Mouse (Mus musculus) MEL (cell line): ENCODE measurements around the gene Rars. TPM values are rescaled to one million over a fixed set of nuclear protein-coding genes. Genes with fewer than 3 reads are reported as not detected.
"Not testable (repeated sequence)": the region's sequence is repeated elsewhere in the genome, so short reads cannot be mapped to it uniquely, and the experiment has no call there.

ENCODE experiments used
- DNase-seq: peaks from one replicate; pipeline ENCODE4 v3.0.0; 2011; ENCODE audit warnings: low read depth, low spot score
- H3K27ac ChIP-seq: 2 replicates; pipeline ENCODE4 v1.5.1; 2012; ENCODE audit warnings: low read depth, mild to moderate bottlenecking, control low read depth, low read length, moderate library complexity; ENCODE audit not compliant: control insufficient read depth
- H3K27me3 ChIP-seq, 2 experiments: fragments of 150-350 bp in 1 of 2; sonication (generic) in 1 of 2; 2 replicates each; pipeline ENCODE4 v1.6.1; 2012; ENCODE audit warnings: low read length in 2 of 2, mild to moderate bottlenecking in 2 of 2, improper control_type of control experiment in 1 of 2, moderate library complexity in 1 of 2; ENCODE audit not compliant: insufficient read depth in 2 of 2, control insufficient read depth in 1 of 2
- H3K36me3 ChIP-seq, 2 experiments: 2 replicates each; pipeline ENCODE4 v1.6.1; 2012 to 2014; ENCODE audit warnings: low read length in 2 of 2, improper control_type of control experiment in 1 of 2, inconsistent platforms in 1 of 2, mild to moderate bottlenecking in 1 of 2; ENCODE audit not compliant: insufficient read depth in 2 of 2, control insufficient read depth in 1 of 2
- H3K4me1 ChIP-seq, 2 experiments: fragments of 150-350 bp in 1 of 2; sonication (generic) in 1 of 2; 2 replicates each; pipeline ENCODE4 v1.6.1; 2012; ENCODE audit warnings: low read length in 2 of 2, improper control_type of control experiment in 1 of 2, mild to moderate bottlenecking in 1 of 2; ENCODE audit not compliant: insufficient read depth in 2 of 2, control insufficient read depth in 1 of 2
- H3K4me3 ChIP-seq, 2 experiments: fragments of 150-350 bp in 1 of 2; sonication (generic) in 1 of 2; 2 replicates each; pipeline ENCODE4 v1.5.1; 2012; ENCODE audit warnings: low read depth in 2 of 2, low read length in 2 of 2, mild to moderate bottlenecking in 2 of 2, moderate library complexity in 2 of 2, control low read depth in 1 of 2, improper control_type of control experiment in 1 of 2; ENCODE audit not compliant: control insufficient read depth in 1 of 2, insufficient read depth in 1 of 2
- H3K79me2 ChIP-seq: 2 replicates; pipeline ENCODE4 v1.6.1; 2012; ENCODE audit warnings: mild to moderate bottlenecking, low read length, moderate library complexity; ENCODE audit not compliant: control insufficient read depth, poor library complexity, insufficient read depth
- H3K9ac ChIP-seq: 2 replicates; pipeline ENCODE4 v1.6.1; 2012; ENCODE audit warnings: low read depth, mild to moderate bottlenecking, control low read depth, low read length, moderate library complexity; ENCODE audit not compliant: control insufficient read depth, poor library complexity, severe bottlenecking
- H3K9me3 ChIP-seq: fragments of 150-350 bp; sonication (generic); replicated peaks from 2 replicates; pipeline ENCODE4 v1.6.1; 2012; ENCODE audit warnings: mild to moderate bottlenecking, low read length, improper control_type of control experiment, moderate library complexity; ENCODE audit not compliant: insufficient read depth
- BHLHE40 ChIP-seq: IDR thresholded peaks from 2 replicates; pipeline ENCODE4 v1.6.1; 2012; ENCODE audit warnings: low read depth, mild to moderate bottlenecking, inconsistent platforms, low read length, improper control_type of control experiment, borderline replicate concordance
- CHD1 ChIP-seq: IDR thresholded peaks from 2 replicates; pipeline ENCODE4 v1.6.1; 2012; ENCODE audit warnings: low read depth, mild to moderate bottlenecking, inconsistent platforms, low read length, improper control_type of control experiment
- CTCF ChIP-seq, 3 experiments: IDR thresholded peaks in 2 of 3; conservative IDR thresholded peaks in 1 of 3; 2 replicates each; pipeline ENCODE4 v1.5.1; 2011 to 2012; ENCODE audit warnings: low read length in 3 of 3, low read depth in 2 of 3, mild to moderate bottlenecking in 2 of 3, improper control_type of control experiment in 1 of 3, inconsistent platforms in 1 of 3, mixed read lengths in 1 of 3, moderate library complexity in 1 of 3; ENCODE audit not compliant: control insufficient read depth in 1 of 3, insufficient read depth in 1 of 3, poor library complexity in 1 of 3, severe bottlenecking in 1 of 3
- EP300 ChIP-seq, 2 experiments: IDR thresholded peaks; 2 replicates each; pipeline ENCODE4 v1.6.1; 2011; ENCODE audit warnings: improper control_type of control experiment in 2 of 2, low read length in 2 of 2, low read depth in 1 of 2, mild to moderate bottlenecking in 1 of 2
- GABPA ChIP-seq: IDR thresholded peaks from 2 replicates; pipeline ENCODE4 v1.6.1; 2012; ENCODE audit warnings: low read depth, mild to moderate bottlenecking, inconsistent platforms, low read length, improper control_type of control experiment, moderate library complexity
- GATA1 ChIP-seq: IDR thresholded peaks from 2 replicates; pipeline ENCODE4 v1.6.1; 2011; ENCODE audit warnings: low read depth, low read length, improper control_type of control experiment
- JUND ChIP-seq: IDR thresholded peaks from 2 replicates; pipeline ENCODE4 v1.6.1; 2011; ENCODE audit warnings: low read depth, mild to moderate bottlenecking, improper control_type of control experiment, low read length
- KAT2A ChIP-seq: conservative IDR thresholded peaks from 2 replicates; pipeline ENCODE4 v1.6.1; 2012; ENCODE audit warnings: low read depth, low read length, improper control_type of control experiment, inconsistent platforms
- MAFK ChIP-seq: IDR thresholded peaks from 2 replicates; pipeline ENCODE4 v1.6.1; 2011; ENCODE audit warnings: low read depth, mild to moderate bottlenecking, low read length, improper control_type of control experiment, borderline replicate concordance
- MAZ ChIP-seq: IDR thresholded peaks from 2 replicates; pipeline ENCODE4 v1.6.1; 2012; ENCODE audit warnings: low read depth, mild to moderate bottlenecking, inconsistent platforms, low read length, improper control_type of control experiment
- MEF2A ChIP-seq: IDR thresholded peaks from 2 replicates; pipeline ENCODE4 v1.6.1; 2014; ENCODE audit warnings: low read depth, mild to moderate bottlenecking, inconsistent platforms, low read length, improper control_type of control experiment; ENCODE audit not compliant: poor library complexity, insufficient replicate concordance, severe bottlenecking; ENCODE audit errors: extremely low read depth
- MYB ChIP-seq: IDR thresholded peaks from 2 replicates; pipeline ENCODE4 v1.6.1; 2011; ENCODE audit warnings: mild to moderate bottlenecking, low read depth, low read length, improper control_type of control experiment
- MYC ChIP-seq: IDR thresholded peaks from 2 replicates; pipeline ENCODE4 v1.6.1; 2011; ENCODE audit warnings: low read depth, mild to moderate bottlenecking, low read length, improper control_type of control experiment, moderate library complexity
- POLR2A ChIP-seq, 2 experiments: IDR thresholded peaks; 2 replicates each; pipeline ENCODE4 v1.6.1; 2011 to 2012; ENCODE audit warnings: low read length in 2 of 2, mild to moderate bottlenecking in 2 of 2, control low read depth in 1 of 2, improper control_type of control experiment in 1 of 2, low read depth in 1 of 2, moderate library complexity in 1 of 2; ENCODE audit not compliant: control insufficient read depth in 1 of 2, insufficient read depth in 1 of 2, poor library complexity in 1 of 2
- POLR2AphosphoS5 ChIP-seq: IDR thresholded peaks from 2 replicates; pipeline ENCODE4 v1.6.1; 2012; ENCODE audit warnings: low read depth, borderline replicate concordance, mild to moderate bottlenecking, inconsistent platforms, low read length, moderate library complexity, mixed read lengths
- RAD21 ChIP-seq: IDR thresholded peaks from 2 replicates; pipeline ENCODE4 v1.6.1; 2011; ENCODE audit warnings: mild to moderate bottlenecking, low read depth, low read length, improper control_type of control experiment
- RCOR1 ChIP-seq: IDR thresholded peaks from 2 replicates; pipeline ENCODE4 v1.6.1; 2012; ENCODE audit warnings: low read depth, mild to moderate bottlenecking, inconsistent platforms, low read length, improper control_type of control experiment
- SIN3A ChIP-seq: IDR thresholded peaks from 2 replicates; pipeline ENCODE4 v1.6.1; 2012; ENCODE audit warnings: low read length, improper control_type of control experiment, inconsistent platforms
- SMC3 ChIP-seq: IDR thresholded peaks from 2 replicates; pipeline ENCODE4 v1.6.1; 2011; ENCODE audit warnings: low read depth, low read length, improper control_type of control experiment
- UBTF ChIP-seq: IDR thresholded peaks from 2 replicates; pipeline ENCODE4 v1.6.1; 2012; ENCODE audit warnings: low read depth, mild to moderate bottlenecking, inconsistent platforms, low read length, improper control_type of control experiment, moderate library complexity, borderline replicate concordance; ENCODE audit not compliant: insufficient read depth
- USF1 ChIP-seq: IDR thresholded peaks from 2 replicates; pipeline ENCODE4 v1.6.1; 2014; ENCODE audit warnings: low read depth, mild to moderate bottlenecking, inconsistent platforms, low read length, improper control_type of control experiment, moderate library complexity
- USF2 ChIP-seq, 2 experiments: IDR thresholded peaks; 2 replicates each; pipeline ENCODE4 v1.6.1; 2011 to 2012; ENCODE audit warnings: improper control_type of control experiment in 2 of 2, low read length in 2 of 2, borderline replicate concordance in 1 of 2, inconsistent platforms in 1 of 2, low read depth in 1 of 2, mild to moderate bottlenecking in 1 of 2; ENCODE audit not compliant: insufficient read depth in 1 of 2
- ZMIZ1 ChIP-seq: IDR thresholded peaks from 2 replicates; pipeline ENCODE4 v1.6.1; 2012; ENCODE audit warnings: low read depth, mild to moderate bottlenecking, inconsistent platforms, low read length, improper control_type of control experiment, moderate library complexity
- ZNF384 ChIP-seq: IDR thresholded peaks from 2 replicates; pipeline ENCODE4 v1.6.1; 2012; ENCODE audit warnings: low read depth, mild to moderate bottlenecking, inconsistent platforms, low read length, improper control_type of control experiment
- polyA plus RNA-seq, 2 experiments: library from polyadenylated mRNA; stranded (reverse) in 1 of 2; unstranded in 1 of 2; fragments of >175 nt in 1 of 2; fragments of >200 nt in 1 of 2; gene quantifications; 2 replicates each; pipeline versions ENCODE4 v1.2.1 to v1.2.4; 2012; ENCODE audit warnings: low replicate concordance in 2 of 2, low read depth in 1 of 2; ENCODE audit not compliant: insufficient read length in 2 of 2, insufficient read depth in 1 of 2, missing spikeins in 1 of 2
- total RNA-seq: library from RNA; depleted of rRNA; stranded (reverse); fragments of 300-350 nt; gene quantifications from 2 replicates; pipeline ENCODE4 v1.2.3, GENCODE M21; 2012

Gene Rars
- total and polyA plus RNA-seq, 3 experiments: 193 to 396 (median 251) TPM

DNA sequence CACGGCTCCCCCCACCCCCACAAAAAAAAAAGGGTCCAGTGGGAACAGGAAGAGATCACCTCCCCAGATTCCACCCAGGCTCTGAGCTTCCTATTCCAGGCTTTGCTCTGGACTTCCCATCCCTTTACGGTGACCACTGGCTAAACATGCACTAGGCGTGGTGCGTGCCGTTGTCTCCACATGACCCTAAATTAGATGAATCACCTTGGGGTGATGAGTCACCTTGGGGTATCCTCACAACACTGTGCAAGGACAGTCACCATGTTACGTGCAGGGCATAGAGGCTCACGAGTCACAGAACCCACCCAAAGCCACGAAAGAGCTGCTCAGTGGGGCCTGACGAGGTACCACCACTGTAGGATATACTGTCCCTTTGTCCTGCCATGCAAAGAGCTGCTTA lies 10.0 kb upstream of the Rars start:
- no peaks in the 10 kb centered on the region for H3K79me2 ChIP-seq
- no peaks in the 10 kb centered on the region for H3K36me3 ChIP-seq
- no peak for DNase-seq
- peaks cover 0 to 6% of the 10 kb centered on the region in 2 experiments; a peak in 1 of 4 replicates for H3K4me1 ChIP-seq
- H3K4me3 ChIP-seq: no peak overlapping the region
- H3K27me3 ChIP-seq: peaks cover 0 to 2% of the 10 kb centered on the region in 2 experiments; a peak in 2 of 4 replicates
- TF ChIP-seq ZMIZ1: no peak
- TF ChIP-seq MAZ: no peak
- no peak for TF ChIP-seq KAT2A
- no peak for TF ChIP-seq CHD1
- no peak for TF ChIP-seq RCOR1
- no peak for TF ChIP-seq POLR2AphosphoS5
- TF ChIP-seq EP300 (IDR thresholded peaks at IDR 0.05; ENCODE audit: low read depth in 1 of 2, low read length in 2 of 2): no peak
- TF ChIP-seq CTCF (IDR thresholded peaks at IDR 0.05 in 2 of 3, conservative IDR thresholded peaks at IDR 0.05 in 1 of 3; ENCODE audit: control insufficient read depth in 1 of 3, insufficient read depth in 1 of 3, low read depth in 2 of 3, low read length in 3 of 3, poor library complexity in 1 of 3, severe bottlenecking in 1 of 3): no peak
- TF ChIP-seq BHLHE40: no peak
- TF ChIP-seq USF2 (IDR thresholded peaks at IDR 0.05; ENCODE audit: borderline replicate concordance in 1 of 2, insufficient read depth in 1 of 2, low read depth in 1 of 2, low read length in 2 of 2): no peak
- no peak for TF ChIP-seq SIN3A
- TF ChIP-seq MEF2A: no peak
- TF ChIP-seq SMC3: no peak
- TF ChIP-seq, all 39 proteins: peak for 0
- Histone ChIP-seq H3K27ac (no peak overlapping the region), H3K9me3 (no peaks in the 10 kb centered on the region), H3K9ac (no peak overlapping the region)

DNA sequence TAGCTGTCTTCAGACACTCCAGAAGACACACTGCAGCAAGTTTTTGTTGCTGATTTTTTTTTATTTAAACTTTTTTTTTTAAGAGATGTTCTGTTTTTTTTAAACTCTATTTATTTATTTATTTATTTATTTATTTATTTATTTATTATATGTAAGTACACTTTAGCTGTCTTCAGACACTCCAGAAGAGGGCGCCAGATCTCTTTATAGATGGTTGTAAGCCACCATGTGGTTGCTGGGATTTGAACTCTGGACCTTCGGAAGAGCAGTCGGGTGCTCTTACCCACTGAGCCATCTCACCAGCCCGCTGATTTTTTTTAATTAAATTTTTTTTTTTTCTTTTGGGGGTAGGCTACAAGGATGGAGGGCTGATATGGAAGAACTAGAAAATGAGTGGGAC lies 8.3 kb upstream of the Rars start:
- H3K79me2 ChIP-seq, H3K4me3 ChIP-seq: not testable (repeated sequence)
- peak; percentile 64 for DNase-seq

DNA sequence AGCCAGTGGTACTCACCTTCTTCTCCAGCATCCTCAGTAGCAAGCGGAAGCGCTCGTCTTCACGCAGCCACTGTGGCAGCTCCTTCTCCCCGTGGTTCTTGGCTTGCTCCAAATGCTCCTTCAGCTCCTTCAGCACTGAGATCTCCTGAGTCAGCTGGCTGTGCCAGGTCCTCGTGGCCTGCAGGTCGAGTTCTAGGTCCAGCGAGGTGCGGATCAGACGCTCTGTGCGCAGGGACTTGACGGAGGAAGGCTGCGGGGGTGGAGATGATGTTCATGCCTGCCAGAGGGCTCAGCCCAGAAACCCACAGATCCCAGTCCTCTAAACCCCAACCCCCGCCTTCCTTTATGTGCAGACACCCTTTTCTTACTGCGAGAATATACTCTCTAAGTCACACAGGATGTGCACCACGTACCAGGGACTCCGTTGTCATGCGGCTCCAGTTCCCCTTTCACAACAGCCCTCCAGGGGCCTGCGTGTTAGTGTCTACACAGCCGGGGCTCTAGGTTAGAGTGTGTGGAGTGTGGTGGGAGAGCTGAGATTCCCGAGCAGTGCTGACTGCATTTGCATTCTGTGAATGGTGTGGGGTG lies 7.5 kb upstream of the Rars start:
- peak overlapping the region; percentile 12; the same call in 1 of the 2 replicates for H3K27ac ChIP-seq
- H3K4me1 ChIP-seq: peaks cover 4 to 11% of the 10 kb centered on the region in 2 experiments; a peak in 3 of 4 replicates
- H3K9ac ChIP-seq: peak overlapping the region; percentile 60
- no peaks in the 10 kb centered on the region for H3K9me3 ChIP-seq
- DNase-seq: peak; percentile 86
- H3K79me2 ChIP-seq: no peaks in the 10 kb centered on the region
- H3K4me3 ChIP-seq: peak overlapping the region; percentile 36 to 44
- H3K27me3 ChIP-seq: no peaks in the 10 kb centered on the region
- peaks cover 0 to 7% of the 10 kb centered on the region in 2 experiments; a peak in 2 of 4 replicates for H3K36me3 ChIP-seq
- no peak for TF ChIP-seq GABPA
- TF ChIP-seq UBTF: no peak
- no peak for TF ChIP-seq JUND
- TF ChIP-seq RCOR1: 0 out of 2 replicates have a peak, but pooled peaks have one; percentile 0
- TF ChIP-seq POLR2A (IDR thresholded peaks at IDR 0.05; ENCODE audit: control insufficient read depth in 1 of 2, insufficient read depth in 1 of 2, low read depth in 1 of 2, low read length in 2 of 2, poor library complexity in 1 of 2): peak in 1 of 2 experiments; percentile 41; a peak in 1 of 4 replicates
- no peak for TF ChIP-seq RAD21
- no peak for TF ChIP-seq GATA1
- no peak for TF ChIP-seq ZNF384
- TF ChIP-seq MAFK: no peak
- no peak for TF ChIP-seq BHLHE40
- TF ChIP-seq MEF2A: no peak
- no peak for TF ChIP-seq MYB
- peak; percentile 41; the same call in 1 of the 2 replicates for TF ChIP-seq MYC
- TF ChIP-seq POLR2AphosphoS5: no peak
- TF ChIP-seq USF1: no peak; the same call in 1 of the 2 replicates

More for the DNA sequence above, 8.3 kb upstream of the Rars start:
- not testable (repeated sequence) for H3K9me3 ChIP-seq, H3K27me3 ChIP-seq, H3K27ac ChIP-seq, H3K36me3 ChIP-seq, H3K9ac ChIP-seq
- H3K4me1 ChIP-seq: peaks cover 3 to 11% of the 10 kb centered on the region in 2 experiments; a peak in 3 of 4 replicates
